Mouse (Mus musculus): ENCODE data around the gene Taf6l.

GRCm38 (mm10) chr19:8745382-8745781 lies 40.8 kb downstream of the Taf6l start:
- no peak for TF ChIP-seq E2F4 (IDR thresholded peaks at IDR 0.05; ENCODE audit: insufficient replicate concordance, low read depth, low read length)
- no peak for TF ChIP-seq CTCF (conservative IDR thresholded peaks at IDR 0.05 in 1 of 2, IDR thresholded peaks at IDR 0.05 in 1 of 2; ENCODE audit: low read depth in 2 of 2, low read length in 2 of 2)
- no peak for TF ChIP-seq EP300 (IDR thresholded peaks at IDR 0.05; ENCODE audit: low read length)
- TF ChIP-seq ELF1 (IDR thresholded peaks at IDR 0.05; ENCODE audit: low read depth, low read length), result no peak
- no peak for TF ChIP-seq MAFK (IDR thresholded peaks at IDR 0.05; ENCODE audit: insufficient replicate concordance, low read length)
- TF ChIP-seq PAX5 (IDR thresholded peaks at IDR 0.05; ENCODE audit: low read length), result no peak
- no peak for TF ChIP-seq POLR2A (IDR thresholded peaks at IDR 0.05; ENCODE audit: low read depth, low read length)
- no peak for TF ChIP-seq TCF12 (IDR thresholded peaks at IDR 0.05; ENCODE audit: low read depth, low read length)
- TF ChIP-seq RCOR1 (conservative IDR thresholded peaks at IDR 0.05; ENCODE audit: low read depth, low read length), result no peak
- no peak for TF ChIP-seq SIN3A (IDR thresholded peaks at IDR 0.05; ENCODE audit: low read length)
- TF ChIP-seq ZC3H11A (IDR thresholded peaks at IDR 0.05; ENCODE audit: low read depth, low read length), result no peak

Measured in CH12.LX (cell line).